Mouse (Mus musculus) G1E (cell line): ENCODE measurements around the gene Ccdc88c. TPM values are rescaled to one million over a fixed set of nuclear protein-coding genes. Genes with fewer than 3 reads are reported as not detected.

Experiments used
- ATAC-seq: 2 replicates; pipeline ENCODE4 v1.8.0; 2016; ENCODE audit warnings: mild to moderate bottlenecking; ENCODE audit not compliant: insufficient number of reproducible peaks, poor library complexity, low FRiP score, severe bottlenecking; ENCODE audit errors: extremely low read depth
- DNase-seq: peaks from one replicate; pipeline ENCODE4 v3.0.0; 2012; ENCODE audit warnings: low spot score
- H3K27me3 ChIP-seq: 2 replicates; pipeline ENCODE4 v1.6.1; 2012; ENCODE audit warnings: mild to moderate bottlenecking, low read length, inconsistent platforms; ENCODE audit not compliant: insufficient read depth
- H3K36me3 ChIP-seq: replicated peaks from 2 replicates; pipeline ENCODE3; 2012; ENCODE audit warnings: mild to moderate bottlenecking, inconsistent platforms
- H3K4me1 ChIP-seq: 2 replicates; pipeline ENCODE4 v1.6.1; 2012; ENCODE audit warnings: low read depth, low read length, inconsistent platforms, mixed read lengths; ENCODE audit not compliant: insufficient read depth
- H3K4me3 ChIP-seq: 2 replicates; pipeline ENCODE4 v1.5.1; 2012; ENCODE audit warnings: low read depth, mild to moderate bottlenecking, inconsistent platforms, low read length, moderate library complexity, mixed read lengths
- H3K9me3 ChIP-seq: replicated peaks from 2 replicates; pipeline ENCODE4 v1.6.1; 2012; ENCODE audit warnings: inconsistent platforms
- CTCF ChIP-seq: IDR thresholded peaks from 2 replicates; pipeline ENCODE4 v1.5.1; 2012; ENCODE audit warnings: low read depth, low read length, inconsistent platforms, mixed read lengths
- GATA1 ChIP-seq: IDR thresholded peaks from 2 replicates; pipeline ENCODE4 v1.6.1; 2012; ENCODE audit warnings: borderline replicate concordance, low read length, inconsistent platforms, mixed read lengths
- GATA2 ChIP-seq: IDR thresholded peaks from 2 replicates; pipeline ENCODE4 v1.6.1; 2012; ENCODE audit warnings: low read depth, low read length, inconsistent platforms, borderline replicate concordance
- POLR2AphosphoS5 ChIP-seq: IDR thresholded peaks from 2 replicates; pipeline ENCODE4 v1.6.1; 2012; ENCODE audit warnings: low read depth, low read length, inconsistent platforms; ENCODE audit not compliant: insufficient replicate concordance
- TAL1 ChIP-seq: conservative IDR thresholded peaks from 2 replicates; pipeline ENCODE4 v1.6.1; 2012; ENCODE audit warnings: low read depth, low read length, inconsistent platforms, mixed read lengths
- polyA plus RNA-seq: library from polyadenylated mRNA; stranded (reverse); fragments of >175 nt; gene quantifications from 2 replicates; pipeline ENCODE4 v1.2.3, GENCODE M21; 2012
- total RNA-seq, 2 experiments: library from RNA; stranded (forward) in 1 of 2; stranded (reverse) in 1 of 2; fragments of 200-1000 nt in 1 of 2; fragments of >200 nt in 1 of 2; fragmentation: Nextera tagmentation in 1 of 2; gene quantifications; 2 replicates each; pipeline ENCODE4 v1.2.3; 2014 to 2017

Ccdc88c gene
- total and polyA plus RNA-seq, 3 experiments = 9.2 to 31.0 (median 22.7) TPM

GRCm38 (mm10) chr12:100956825-100957224 lies 72.0 kb downstream of the Ccdc88c start:
- H3K9me3 ChIP-seq = no peaks in the 10 kb centered on the region
- TF ChIP-seq CTCF (no peak), GATA2 (no peak), GATA1 (no peak), TAL1 (no peak), POLR2AphosphoS5 (no peak)
- peaks cover 95% of the 10 kb centered on the region for H3K36me3 ChIP-seq
- DNase-seq = no peak
- ATAC-seq = no peak
- H3K27me3 ChIP-seq = no peaks in the 10 kb centered on the region
- H3K4me1 ChIP-seq = peaks cover 62% of the 10 kb centered on the region
- H3K4me3 ChIP-seq = no peak overlapping the region

- H3K4me3 ChIP-seq = no peak overlapping the region
- no peaks in the 10 kb centered on the region for H3K9me3 ChIP-seq
- H3K36me3 ChIP-seq = peaks cover 97% of the 10 kb centered on the region
- ATAC-seq = no peak
- H3K27me3 ChIP-seq = no peaks in the 10 kb centered on the region
- peak; percentile 33 for DNase-seq
- H3K4me1 ChIP-seq = peaks cover 58% of the 10 kb centered on the region
- TF ChIP-seq POLR2AphosphoS5 = no peak
- TF ChIP-seq TAL1 = peak; percentile 25; the same call in 1 of the 2 replicates
- TF ChIP-seq CTCF = no peak
- TF ChIP-seq GATA2 = no peak
- TF ChIP-seq GATA1 = no peak
Measured at GRCm38 (mm10) chr12:100956028-100956427, 72.8 kb downstream of the Ccdc88c start.

- Histone ChIP-seq H3K36me3 (peaks cover 97% of the 10 kb centered on the region), H3K27me3 (no peaks in the 10 kb centered on the region), H3K4me3 (no peak overlapping the region), H3K4me1 (peaks cover 48% of the 10 kb centered on the region), H3K9me3 (no peaks in the 10 kb centered on the region)
- TF ChIP-seq GATA2 (no peak), CTCF (no peak), TAL1 (no peak), GATA1 (no peak), POLR2AphosphoS5 (no peak)
- ATAC-seq = no peak
- DNase-seq = no peak
Measured at GRCm38 (mm10) chr12:100953926-100954325, 74.9 kb downstream of the Ccdc88c start.

- Histone ChIP-seq H3K36me3 (peaks cover 97% of the 10 kb centered on the region), H3K9me3 (no peaks in the 10 kb centered on the region), H3K4me1 (peaks cover 35% of the 10 kb centered on the region), H3K4me3 (no peak overlapping the region), H3K27me3 (no peaks in the 10 kb centered on the region)
- no peak for TF ChIP-seq GATA1
- no peak for TF ChIP-seq POLR2AphosphoS5
- TF ChIP-seq CTCF = peak; percentile 78
- peak; percentile 91 for DNase-seq
- ATAC-seq = peak; percentile 73
Measured at GRCm38 (mm10) chr12:100952193-100952931, 76.5 kb downstream of the Ccdc88c start.

- no peak for DNase-seq
- no peak overlapping the region for H3K4me3 ChIP-seq
- peaks cover 10% of the 10 kb centered on the region for H3K4me1 ChIP-seq
- H3K9me3 ChIP-seq = no peaks in the 10 kb centered on the region
- H3K27me3 ChIP-seq = no peaks in the 10 kb centered on the region
- no peak for ATAC-seq
- TF ChIP-seq POLR2AphosphoS5 (no peak), TAL1 (no peak), CTCF (no peak), GATA1 (no peak), GATA2 (no peak)
- peaks cover 97% of the 10 kb centered on the region for H3K36me3 ChIP-seq
Measured at GRCm38 (mm10) chr12:100949146-100949545, 79.7 kb downstream of the Ccdc88c start.

GRCm38 (mm10) chr12:100948021-100948420 lies 80.8 kb downstream of the Ccdc88c start:
- ATAC-seq = no peak
- TF ChIP-seq GATA2 (no peak), CTCF (no peak)

More at GRCm38 (mm10) chr12:100948021-100948420, 80.8 kb downstream of the Ccdc88c start:
- Histone ChIP-seq H3K4me3 (no peak overlapping the region), H3K9me3 (no peaks in the 10 kb centered on the region), H3K36me3 (peaks cover 97% of the 10 kb centered on the region), H3K4me1 (peaks cover 5% of the 10 kb centered on the region), H3K27me3 (no peaks in the 10 kb centered on the region)
- DNase-seq = no peak
